Mouse (Mus musculus): ENCODE measurements around the gene Pla2g4a. TPM values are rescaled to one million over a fixed set of nuclear protein-coding genes. Genes with fewer than 3 reads are reported as not detected.

The Pla2g4a gene
- total RNA-seq, 2 experiments from 2014 or later: 14.5 to 80.7 TPM

Other genes with a start within 250 kb of the Pla2g4a start
- gene Ptgs2, start 138.7 kb upstream of the Pla2g4a start, total RNA-seq (2014; fragmentation: Nextera tagmentation): not detected in 2 replicates
- 0.65 TPM in 1 of 2 replicates, not detected in the other for gene Ptgs2, start 138.7 kb upstream of the Pla2g4a start, total RNA-seq (2017)